Mouse (Mus musculus) retina, postnatal 7 days (tissue): ENCODE results near the gene Impdh1.
"Not testable (repeated sequence)": the region's sequence is repeated elsewhere in the genome, so short reads cannot be mapped to it uniquely, and the experiment has no call there.

ENCODE experiments used
- DNase-seq: peaks from one replicate; pipeline ENCODE4 v3.0.0-alpha.2; 2012; ENCODE audit warnings: low read depth, low spot score

The Impdh1 gene

DNA sequence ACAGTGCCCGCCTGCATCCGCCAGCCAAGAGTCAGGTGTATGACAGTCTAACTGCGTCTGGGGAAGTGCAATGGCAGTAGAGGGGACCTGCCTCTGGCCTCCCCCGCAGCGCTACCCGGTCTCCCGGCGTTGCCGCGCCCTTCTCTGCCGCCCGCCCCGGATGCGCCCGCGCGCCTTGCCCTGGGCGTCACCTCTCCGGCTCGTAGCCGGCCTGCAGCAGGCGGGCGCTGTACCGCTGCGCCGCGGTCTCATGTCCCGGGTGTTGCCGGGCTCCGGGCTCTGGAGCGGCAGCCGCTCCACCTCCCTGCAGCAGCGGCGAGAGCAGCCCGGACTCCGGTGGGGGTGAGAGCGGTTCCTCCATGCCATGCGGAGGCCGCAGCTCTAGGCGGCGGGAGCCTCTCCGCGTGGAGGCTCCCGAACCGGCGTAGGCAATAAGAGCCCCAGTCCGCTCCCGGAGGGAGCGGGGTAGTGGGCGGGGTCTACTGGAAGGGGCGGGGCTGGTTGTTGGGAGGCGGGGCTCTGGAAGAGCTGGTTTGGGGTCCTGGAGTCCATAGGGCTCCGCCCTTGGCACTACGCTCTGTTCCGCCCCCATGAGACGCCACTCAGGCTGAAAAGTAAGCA lies at the start of gene Impdh1:
Gene Impdh1 (minus strand): TSS at position 484 of the 621 bp plus-strand sequence.
- peak; percentile 87 for DNase-seq

DNA sequence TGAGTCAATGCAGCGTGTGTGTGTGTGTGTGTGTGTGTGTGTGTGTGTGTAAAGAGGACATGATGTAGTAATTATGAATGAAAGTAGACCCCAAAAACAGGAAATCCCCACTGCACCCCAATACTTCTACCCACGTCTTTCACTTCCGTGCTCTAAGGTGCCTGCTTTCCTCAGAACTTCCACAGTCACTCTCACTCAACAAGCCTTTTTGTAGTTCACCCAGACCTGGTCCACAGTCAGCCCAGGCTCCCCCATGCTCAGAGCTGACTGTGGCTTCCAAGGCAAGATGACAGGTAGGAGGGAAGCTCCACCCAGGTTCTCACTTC lies 48.3 kb upstream of the Impdh1 start:
- no peak for DNase-seq

DNA sequence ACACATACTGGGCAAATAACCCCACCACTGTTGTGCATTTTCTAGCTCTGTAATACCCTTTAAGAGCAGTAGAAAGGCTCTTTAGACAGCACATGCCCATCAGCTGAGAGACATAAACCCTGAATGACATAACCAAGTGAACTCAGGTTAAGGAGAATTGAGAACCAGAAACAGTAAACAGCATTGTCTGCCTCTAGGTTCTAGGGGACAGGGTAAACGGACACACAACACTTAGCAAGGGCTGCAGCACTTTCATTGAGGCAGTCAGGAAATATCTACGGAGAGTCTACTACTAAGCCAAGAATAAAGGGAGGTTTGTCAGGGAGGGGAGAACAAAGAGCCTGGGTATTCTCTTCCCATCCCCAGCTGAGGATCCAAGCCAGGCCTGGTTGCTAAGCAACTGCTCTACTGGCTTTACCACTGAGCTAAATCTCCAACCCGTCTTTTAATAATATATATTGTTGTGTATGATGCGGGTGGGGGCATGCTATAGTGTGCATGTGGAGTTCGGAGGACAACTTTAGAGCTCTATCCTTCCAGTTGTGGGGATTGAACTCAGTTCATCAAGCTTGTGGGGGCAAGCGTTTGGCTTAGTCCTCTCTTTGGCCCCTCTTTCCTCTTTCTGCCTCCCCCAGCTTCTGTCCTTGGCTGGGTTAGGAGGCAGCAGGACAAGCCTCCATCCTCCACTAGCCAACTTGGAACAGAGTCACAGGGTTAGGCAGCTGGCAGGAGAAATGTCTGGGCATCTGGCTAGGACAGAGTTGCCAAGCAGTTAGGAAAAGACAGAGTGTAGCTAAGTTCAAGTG lies 47.7 kb upstream of the Impdh1 start:
- DNase-seq, result no peak

DNA sequence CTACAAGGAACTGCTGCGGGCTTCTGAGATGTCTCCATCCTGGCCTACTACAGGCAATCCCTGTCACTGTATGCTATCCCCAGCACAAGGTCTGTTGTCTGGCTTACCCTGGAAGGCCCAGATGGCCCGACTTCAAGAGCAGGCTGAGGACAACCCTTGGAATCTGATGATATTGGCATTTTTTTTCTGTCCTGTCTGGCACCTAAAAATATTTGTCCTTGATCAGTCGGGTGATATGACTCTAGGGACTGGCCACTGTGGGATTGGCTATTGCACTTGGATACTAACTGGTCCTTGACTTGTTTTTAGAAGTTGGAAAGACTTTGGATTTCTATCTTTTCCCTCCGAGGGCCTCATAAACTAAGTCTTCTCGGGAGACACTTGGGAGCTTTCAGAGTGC lies 45.7 kb upstream of the Impdh1 start:
- no peak for DNase-seq

DNA sequence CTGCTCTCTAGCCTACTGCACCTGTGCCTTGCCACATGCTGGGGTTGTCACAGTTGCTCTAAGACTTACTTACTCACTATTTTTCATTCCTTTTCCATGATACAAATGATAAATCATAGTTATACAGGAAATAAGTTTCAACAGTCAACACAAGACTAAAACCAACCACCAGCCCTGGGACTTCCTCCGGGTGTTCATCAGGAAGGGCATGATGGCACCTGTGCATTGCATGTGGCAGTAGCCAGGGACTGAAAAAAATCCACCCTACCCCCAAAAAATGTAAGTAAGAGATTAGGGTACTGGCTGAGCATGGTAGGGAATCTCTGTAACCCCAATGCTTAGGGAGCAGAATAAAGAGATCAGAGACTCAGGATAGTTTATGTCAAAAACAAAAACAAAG lies 43.3 kb upstream of the Impdh1 start:
- no peak for DNase-seq

DNA sequence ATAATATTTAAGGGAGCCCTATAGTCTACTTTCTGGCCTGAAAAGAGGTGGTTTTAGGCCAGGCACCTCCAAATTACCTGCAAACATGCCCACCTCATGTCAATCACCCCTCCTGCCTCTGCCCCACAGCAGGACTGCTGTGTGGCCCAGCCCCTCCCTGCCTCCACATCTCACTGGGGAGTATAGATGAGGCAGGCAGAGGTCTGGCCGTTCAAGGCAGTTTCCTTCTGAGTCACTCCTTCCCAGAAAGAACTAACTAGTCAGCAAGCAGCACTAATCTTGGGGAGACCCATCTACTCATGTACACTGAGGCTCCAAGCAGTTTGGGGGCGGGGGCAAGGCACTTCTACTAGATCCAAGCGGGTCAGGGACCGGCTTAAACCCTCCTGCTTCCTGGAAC lies 30.9 kb upstream of the Impdh1 start:
- no peak for DNase-seq

DNA sequence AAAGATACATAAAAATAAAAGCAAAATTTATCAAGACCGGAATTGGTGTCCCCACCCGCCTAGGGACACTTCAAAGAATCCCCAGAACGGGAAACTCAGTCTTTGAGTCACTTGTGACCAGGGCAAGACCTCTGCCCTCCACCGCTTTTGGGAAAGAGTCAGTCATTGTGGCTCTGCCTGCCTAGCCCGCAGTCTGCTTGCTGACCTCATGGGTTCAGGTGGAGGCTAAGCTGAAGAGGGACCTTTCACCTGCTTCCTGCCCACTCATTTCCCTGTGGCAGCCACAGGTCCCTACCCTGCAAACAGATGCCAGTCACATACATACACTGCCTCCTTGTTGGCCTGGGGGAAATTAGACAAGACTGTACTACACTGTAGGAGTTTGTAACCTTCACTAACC lies 30.4 kb upstream of the Impdh1 start:
- DNase-seq, result no peak

DNA sequence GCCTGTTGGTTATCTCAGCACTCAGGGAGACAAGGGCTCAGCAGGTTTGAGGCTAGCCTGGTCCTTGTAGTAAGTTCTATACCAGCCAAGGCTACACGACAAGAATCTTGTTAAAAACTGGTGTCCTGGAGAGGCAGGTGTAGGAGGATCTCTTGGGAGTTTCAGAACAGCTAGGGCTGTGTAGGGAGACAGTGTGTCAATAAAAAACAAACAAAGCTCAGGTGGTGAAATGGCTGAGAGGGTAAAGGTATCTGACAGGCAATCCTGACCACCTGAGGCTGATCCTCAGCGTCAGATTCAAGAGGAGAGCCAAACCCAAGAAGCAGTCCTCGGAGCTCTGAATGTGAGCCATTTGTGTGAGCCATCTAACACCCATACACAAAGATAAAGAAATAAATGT lies 30.0 kb upstream of the Impdh1 start:
- DNase-seq, result no peak

DNA sequence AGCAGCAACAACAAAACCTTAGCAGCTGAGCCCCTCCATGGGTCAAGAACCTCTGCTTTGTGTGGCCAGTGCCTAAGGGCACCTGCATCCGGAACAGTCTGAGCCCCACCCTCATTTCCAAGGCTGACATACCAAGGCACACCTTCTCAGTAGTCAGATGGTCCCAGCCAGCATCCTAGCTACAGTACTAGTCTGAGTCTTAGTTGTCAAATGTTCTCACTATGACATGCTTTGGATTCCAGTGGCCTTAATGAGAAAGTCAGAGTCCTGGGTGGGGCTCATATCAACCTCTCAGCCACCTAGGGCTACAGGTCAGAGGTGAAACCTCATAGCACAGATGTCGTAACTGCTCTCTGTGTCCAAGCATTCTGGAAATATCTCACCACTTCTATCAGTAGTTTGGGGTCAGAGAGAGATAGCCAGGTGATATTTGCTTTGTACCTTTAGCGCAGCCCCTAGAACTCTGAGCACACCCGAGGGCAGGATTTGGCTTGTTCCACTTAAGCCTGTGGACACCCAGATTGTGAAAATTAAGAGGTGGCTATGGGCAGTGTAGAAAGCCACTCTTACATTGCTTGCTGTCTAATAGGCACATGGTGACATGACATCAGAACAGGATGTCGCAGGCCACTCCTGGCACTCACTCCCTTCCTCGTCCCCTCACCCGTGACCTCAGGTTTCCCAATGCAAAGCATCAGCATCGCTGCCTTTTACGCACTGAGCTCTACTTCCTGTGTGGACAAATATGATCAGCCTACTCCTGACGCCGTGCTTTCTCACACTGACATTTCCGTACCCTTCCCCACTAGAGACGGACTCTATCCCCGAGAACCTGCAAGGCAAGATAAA lies 29.3 kb upstream of the Impdh1 start:
- no peak for DNase-seq

DNA sequence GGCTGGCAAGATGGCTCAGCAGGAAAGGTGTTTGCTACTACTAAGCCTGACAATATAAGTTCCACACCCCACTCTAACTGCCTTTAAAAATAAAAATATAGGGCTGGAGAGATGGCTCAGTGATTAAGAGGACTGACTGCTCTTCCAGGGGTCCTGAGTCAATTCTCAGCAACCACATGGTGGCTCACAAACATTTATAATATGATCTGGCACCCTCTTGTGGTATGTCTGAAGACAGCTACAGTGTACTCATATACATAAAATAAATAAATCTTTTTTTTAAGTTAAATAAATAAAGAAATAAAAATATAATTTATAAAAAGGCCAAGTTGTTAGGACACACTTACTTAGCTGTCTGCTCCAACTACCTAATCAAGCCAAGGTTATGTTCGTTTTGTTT lies 26.1 kb upstream of the Impdh1 start:
- no peak for DNase-seq

DNA sequence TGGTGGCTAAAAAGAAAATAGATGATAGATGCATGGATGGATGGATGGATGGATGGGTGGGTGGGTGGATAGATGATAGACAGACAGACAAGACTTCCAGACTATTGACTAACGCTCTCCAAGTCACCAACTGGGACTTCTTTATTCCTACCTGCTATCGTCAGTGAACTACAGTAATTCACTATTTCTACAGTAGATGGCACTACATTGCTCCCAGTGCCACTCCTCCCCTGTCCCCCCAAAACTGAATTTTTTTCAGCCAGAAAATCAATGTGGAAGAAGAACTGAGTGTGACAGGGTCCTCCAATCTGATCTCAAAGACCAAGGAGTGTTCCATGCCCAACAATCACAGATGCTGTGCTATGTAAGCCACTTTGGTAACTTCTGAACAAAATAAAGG lies 25.5 kb upstream of the Impdh1 start:
- DNase-seq, result no peak

DNA sequence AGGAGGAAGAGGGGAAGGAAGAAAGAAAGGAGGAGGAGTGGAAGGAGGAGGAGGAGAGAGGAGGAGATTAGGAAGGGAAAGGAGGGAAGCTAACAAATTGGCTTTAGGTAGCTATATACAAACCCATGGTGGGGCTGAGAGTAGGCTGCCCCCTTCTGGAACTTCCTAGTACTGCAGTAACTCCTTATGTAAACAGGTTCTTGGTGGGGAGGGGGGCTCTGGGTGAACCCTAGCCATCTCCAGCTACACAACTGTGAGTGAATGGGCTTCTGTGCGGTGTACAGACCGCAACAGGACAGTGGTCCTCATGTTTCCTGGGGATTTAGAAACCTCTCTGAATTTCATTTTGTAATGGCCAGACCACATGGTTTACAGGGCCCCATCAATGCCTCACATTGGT lies 24.6 kb upstream of the Impdh1 start:
- peak; percentile 61 for DNase-seq

DNA sequence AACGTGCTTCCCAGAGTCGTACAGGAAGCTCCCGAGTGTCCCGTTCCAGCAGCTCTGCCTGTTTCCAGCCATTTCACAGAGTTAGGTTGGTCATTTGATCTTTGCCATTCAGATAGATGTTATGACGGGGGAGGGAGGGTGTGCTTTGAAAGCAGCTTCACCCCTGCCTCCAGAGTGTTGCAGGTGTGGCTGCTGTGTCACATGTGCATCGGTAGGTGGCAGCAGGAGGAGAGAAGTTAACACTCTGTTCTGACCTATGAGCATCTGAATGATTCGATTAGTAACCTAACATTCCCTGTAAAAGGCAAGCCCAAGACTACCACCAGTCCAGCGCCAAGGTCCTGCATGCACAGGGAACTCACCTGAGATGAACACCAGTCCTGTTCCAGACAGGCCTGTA lies 18.1 kb upstream of the Impdh1 start:
- DNase-seq, result no peak

DNA sequence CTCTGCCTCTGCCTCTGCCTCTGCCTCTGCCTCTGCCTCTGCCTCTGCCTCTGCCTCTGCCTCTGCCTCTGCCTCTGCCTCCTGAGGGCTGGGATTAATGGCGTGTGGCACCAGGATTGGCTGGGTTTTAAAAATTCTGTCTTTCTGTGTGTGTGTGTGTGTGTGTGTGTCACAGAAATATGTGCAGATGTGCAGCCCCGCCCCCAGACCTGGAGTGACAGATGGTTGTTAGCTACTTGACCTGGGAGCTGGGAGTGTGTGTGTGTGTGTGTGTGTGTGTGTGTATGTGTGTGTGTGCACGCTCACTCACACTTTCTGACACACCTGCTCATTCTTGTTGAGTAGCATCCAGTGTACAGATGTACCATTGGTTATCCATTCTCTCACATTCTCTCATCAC lies 17.5 kb upstream of the Impdh1 start:
- DNase-seq, result no peak

DNA sequence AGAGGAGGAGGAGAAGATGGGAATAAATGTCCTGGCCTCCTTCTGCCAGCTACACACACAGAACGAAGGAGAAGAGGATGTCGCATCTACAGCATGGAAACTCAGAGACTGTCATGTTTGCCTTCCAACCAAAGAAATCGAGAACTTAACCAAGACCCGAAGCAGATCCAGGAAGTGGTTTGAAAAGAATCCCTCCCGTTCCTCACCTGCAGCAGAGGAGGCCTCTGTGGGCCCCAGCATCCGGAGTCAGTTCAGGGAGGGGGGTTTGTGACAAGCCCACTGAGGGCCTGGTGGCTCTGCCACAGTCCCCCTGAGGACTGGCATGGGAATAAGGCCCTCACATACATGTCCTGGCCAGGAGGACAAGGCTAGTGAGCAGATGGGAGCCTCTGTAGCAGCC lies 16.2 kb upstream of the Impdh1 start:
- no peak for DNase-seq

DNA sequence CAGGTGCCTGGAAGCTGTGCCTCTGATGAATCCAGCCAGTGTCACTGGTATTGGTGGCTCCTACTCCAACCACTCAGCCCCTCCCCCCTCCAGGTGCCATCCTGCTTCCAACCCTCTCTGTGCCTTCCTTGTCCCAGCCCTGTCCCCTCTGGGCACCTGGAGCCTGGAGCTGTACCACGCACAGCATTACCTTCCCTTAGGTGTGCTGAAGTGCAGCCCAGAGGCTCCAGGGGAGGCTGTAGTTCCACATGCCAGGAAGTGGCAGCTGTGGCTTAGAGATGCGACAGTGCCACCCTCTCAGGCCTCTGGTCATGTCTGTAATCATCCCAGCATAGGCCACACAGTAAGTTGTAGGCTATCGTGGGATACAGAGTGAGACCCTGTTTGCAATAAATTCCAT lies 15.6 kb upstream of the Impdh1 start:
- DNase-seq, result no peak

DNA sequence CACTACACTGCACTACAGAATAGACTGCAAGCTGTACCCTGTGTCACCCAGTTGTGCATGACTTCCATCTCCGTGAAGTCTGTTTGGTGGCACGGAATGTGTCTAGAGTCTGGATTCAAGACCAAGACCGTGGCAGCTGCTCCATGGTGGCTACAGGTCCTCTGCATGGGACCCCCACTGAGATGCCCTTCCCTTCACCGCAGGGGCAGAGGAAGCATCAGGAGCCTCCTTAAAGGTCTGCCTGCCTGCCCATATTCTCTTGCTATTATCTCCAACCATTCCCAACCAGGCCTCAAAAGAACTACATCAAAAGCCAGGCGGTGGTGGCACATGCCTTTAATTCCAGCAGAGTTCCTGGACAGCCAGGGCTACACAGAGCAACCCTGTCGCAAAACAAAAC lies 14.2 kb upstream of the Impdh1 start:
- DNase-seq, result no peak

DNA sequence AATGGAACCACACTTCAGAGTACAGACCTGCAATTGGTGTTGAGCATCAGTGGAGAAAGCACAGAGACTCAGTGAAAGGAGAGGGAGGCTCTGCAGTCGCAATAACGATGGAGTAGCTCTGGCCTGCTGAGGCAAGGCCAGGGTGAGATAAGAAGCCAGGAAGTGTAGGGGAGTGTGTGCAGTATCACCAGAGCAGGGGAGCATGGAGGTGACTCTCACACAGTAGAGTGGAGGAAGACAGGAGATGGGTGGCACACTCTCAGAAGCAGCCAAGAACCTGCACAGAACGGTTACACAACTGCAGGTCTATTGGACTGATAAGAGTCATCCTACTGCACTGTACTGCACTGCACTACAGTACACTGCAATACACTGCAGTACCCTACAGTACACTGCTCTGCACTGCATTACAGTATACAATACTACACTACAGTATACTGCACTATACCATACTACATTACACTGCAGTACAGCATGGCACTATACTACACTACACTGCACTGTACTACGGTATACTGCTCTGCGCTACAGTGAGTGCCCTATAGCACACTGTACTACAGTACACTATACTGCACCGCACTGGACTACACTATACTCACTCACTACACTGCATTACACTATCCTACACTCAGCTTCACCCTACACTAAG lies 13.2 kb upstream of the Impdh1 start:
- no peak for DNase-seq

DNA sequence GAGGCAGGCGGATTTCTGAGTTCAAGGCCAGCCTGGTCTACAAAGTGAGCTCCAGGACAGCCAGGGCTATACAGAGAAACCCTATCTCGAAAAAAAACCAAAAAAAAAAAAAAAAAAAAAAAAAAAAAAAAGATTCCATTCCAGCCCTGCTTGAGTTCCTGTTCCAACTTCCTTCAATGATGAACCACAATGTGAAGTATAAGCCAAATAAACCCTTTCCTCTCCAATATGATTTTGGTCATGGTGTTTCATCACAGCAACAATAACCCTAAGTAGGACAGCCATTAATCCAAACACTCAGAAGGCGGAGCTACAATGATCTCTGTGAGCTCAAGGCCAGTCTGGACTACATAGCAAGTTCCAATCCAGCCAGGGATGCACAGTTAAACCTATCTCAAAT lies 1.6 kb upstream of the Impdh1 start:
- not testable (repeated sequence) for DNase-seq

DNA sequence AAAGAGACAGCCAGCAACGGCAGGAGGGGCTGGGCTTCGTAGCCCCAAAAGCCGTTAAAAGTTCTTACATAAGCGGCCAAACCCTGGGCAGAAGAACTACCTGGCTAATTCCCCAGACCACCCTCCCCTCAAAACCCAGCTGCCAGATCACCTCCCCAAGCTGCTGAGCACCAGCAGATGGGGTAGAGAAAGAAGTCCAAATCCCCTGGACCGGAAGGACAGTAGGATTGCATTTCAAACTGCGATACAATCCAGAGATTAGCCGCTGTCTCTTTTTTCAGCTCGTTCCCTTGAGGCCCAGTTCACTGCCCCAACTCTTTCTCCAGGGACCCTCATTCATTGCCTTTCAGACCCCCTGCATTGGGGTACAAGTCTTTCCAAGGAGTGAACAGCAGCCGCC lies 983 bp downstream of the Impdh1 start:
- DNase-seq, result no peak

DNA sequence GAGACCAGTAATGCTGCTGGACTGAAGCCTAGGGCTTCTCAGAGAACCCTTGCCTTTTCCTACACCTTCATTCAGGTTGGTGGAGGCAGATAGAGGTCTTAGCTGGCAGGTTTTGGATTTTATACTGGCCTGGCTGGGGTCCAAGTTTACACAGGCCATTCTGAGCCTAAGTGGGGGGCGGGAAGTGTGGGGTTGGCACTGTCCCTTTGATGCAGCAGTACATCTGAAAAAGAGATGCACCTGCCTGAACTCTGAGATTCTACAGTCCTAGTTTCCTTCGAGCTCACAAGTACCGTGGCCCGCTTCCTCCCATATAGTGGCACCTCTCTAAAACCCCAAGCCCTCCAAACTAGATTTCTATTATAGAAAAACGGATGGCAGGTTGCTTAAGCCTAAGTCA lies 1.4 kb downstream of the Impdh1 start:
- no peak for DNase-seq

DNA sequence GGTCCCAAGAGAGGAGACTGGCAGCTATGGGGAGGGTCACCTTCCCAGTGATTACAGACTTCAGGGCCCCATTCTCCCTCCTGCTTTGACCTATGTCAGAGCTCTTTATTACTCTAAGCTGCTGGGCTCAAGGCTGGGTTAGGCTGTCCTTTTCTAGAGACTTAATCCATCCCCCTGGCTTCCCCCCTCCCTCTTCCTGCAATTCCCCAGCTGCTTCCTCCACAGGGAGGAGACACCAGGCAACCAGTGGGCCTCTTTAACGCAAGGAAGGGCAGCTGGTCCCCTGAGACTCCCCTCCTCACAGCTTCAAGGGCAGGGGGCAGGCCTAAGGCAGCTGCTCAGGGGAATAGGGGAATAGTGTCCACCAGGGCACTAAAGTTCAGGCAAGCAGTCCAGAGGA lies 1.9 kb downstream of the Impdh1 start:
- peak; percentile 72 for DNase-seq
